In the genomic region with DNA sequence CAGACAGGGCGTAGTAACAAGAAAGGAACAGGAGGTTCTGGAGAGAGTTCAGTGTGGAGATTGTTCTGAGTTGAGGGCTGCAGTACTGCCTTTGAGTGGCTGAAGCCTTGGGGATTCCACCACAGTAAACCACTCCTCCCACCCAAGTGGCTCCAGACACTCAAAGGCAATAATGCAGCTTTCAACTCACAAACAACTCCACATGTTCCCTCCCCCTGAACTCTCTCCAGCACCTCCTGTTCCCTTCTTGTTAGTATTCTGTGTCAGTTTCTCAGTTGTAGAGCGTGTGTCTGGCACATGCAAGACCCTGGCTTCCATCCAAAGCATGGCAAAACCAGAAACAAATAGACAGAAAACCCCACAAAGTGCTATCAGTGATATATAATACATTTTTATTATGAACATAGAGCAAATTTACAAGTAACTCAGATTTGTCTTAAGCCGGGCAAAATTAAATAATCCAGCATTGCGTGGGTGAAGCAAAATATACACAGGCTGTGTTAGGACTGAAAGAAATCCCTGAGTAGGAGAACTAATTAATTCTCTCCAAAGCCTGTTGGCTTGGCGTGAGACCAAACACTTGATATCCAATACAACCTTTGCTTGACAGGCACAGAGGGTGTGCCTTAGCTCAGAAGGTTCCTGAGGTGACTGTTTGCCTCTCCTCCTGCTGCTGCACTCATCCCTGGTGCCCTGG, we compare ENCODE assay signal across 10 mouse cellular contexts. TPM values are rescaled to one million over a fixed set of nuclear protein-coding genes. Genes with fewer than 3 reads are reported as not detected.
DNase-seq lines count a peak whose midpoint lies in the region; ATAC-seq lines count a peak whose summit lies in the region.
"Not testable (repeated sequence)": the region's sequence is repeated elsewhere in the genome, so short reads cannot be mapped to it uniquely, and the experiment has no call there.
"Had no signal": no experiment of that assay in that cellular context is flagged by ENCODE, and none has a peak within 500 bp of the region (broad histone marks: within the 10 kb centered on the region; RNA-seq: fewer than 3 reads in every experiment).

No protein-coding gene starts in this region.

- ATAC-seq in midbrain, embryonic 15.5 days (replicated peaks), result peak; percentile 73

- WGBS in midbrain, embryonic 15.5 days, result 49% methylated on average over 4 of the region's 5 CpGs

- peak; percentile 41 for DNase-seq in brain, adult 2 months (ENCODE audit: low read depth, low spot score)
- peak; percentile 14 to 35 for DNase-seq in cerebellum, postnatal 25 days
- peak; percentile 17 to 22 for DNase-seq in frontal cortex, postnatal 10 days (ENCODE audit: low spot score in 2 of 2)
- DNase-seq in kidney, adult 11 months, result peak; percentile 41
- DNase-seq in layer of hippocampus, adult 8-10 months (ENCODE audit: low spot score in 2 of 2), result peak; percentile 47 to 65
- peak; percentile 21 to 35 for DNase-seq in left cerebral cortex, postnatal 25 days (ENCODE audit: low spot score in 2 of 2)
- peak; percentile 7 to 17 for DNase-seq in right cerebral cortex, postnatal 36 days (ENCODE audit: low spot score in 2 of 2)

- not testable (repeated sequence) for H3K4me1 ChIP-seq in midbrain, embryonic 15.5 days

- H3K27me3 ChIP-seq in midbrain, embryonic 15.5 days (replicated peaks), result not testable (repeated sequence)

- not testable (repeated sequence) for H3K9me3 ChIP-seq in midbrain, embryonic 15.5 days

- H3K4me2 ChIP-seq in midbrain, embryonic 15.5 days, result not testable (repeated sequence)

- H3K27ac ChIP-seq in midbrain, embryonic 15.5 days, result not testable (repeated sequence)

- H3K4me3 ChIP-seq in midbrain, embryonic 15.5 days, result not testable (repeated sequence)

- intact Hi-C loops in left cerebral cortex, postnatal 25 days (cut with DNase I), result not testable (repeated sequence)

- not testable (repeated sequence) for H3K9ac ChIP-seq in midbrain, embryonic 15.5 days

- H3K36me3 ChIP-seq in midbrain, embryonic 15.5 days (replicated peaks), result not testable (repeated sequence)

RNA-seq across cellular contexts. Expression of gene Ceacam1, which starts 15.9 kb away (rescaled TPM):
- 1 to 10 TPM; 2.3 to 5.1 (median 2.8) TPM for total RNA-seq in layer of hippocampus, adult 8-10 months (2022)
- total RNA-seq in left cerebral cortex, postnatal 25 days (2021), result 1 to 10 TPM; 2.2 to 2.7 TPM
- 0.88 and 1.1 TPM in 2 replicates for polyA plus RNA-seq in midbrain, embryonic 15.5 days (2015; fragmentation: Nextera tagmentation; extraction: Ambion mirVana)

RNA-seq across cellular contexts. Expression of gene Cxcl17, which starts 48.8 kb away (rescaled TPM):
- total RNA-seq in layer of hippocampus, adult 8-10 months (2022), result not detected
- not detected for total RNA-seq in left cerebral cortex, postnatal 25 days (2021)
- polyA plus RNA-seq in midbrain, embryonic 15.5 days (2015; fragmentation: Nextera tagmentation; extraction: Ambion mirVana), result 0.79 and 0.93 TPM in 2 replicates
- total RNA-seq: adrenal gland, adult 18-20 months; gastrocnemius, postnatal 25 days had no signal
